Mouse (Mus musculus) CD8-positive naive resting alpha-beta T cell, adult 2 months (primary cell): ENCODE measurements around the gene Cd300lf.

ENCODE experiments used
- DNase-seq, 2 experiments: peaks; one replicate each; pipeline ENCODE4 v3.0.0; 2022; ENCODE audit warnings: low read depth in 2 of 2, low spot score in 2 of 2

Cd300lf gene

GRCm38 (mm10) chr11:115078680-115079079, 55.1 kb downstream of the Cd300lf start:
- no peak for DNase-seq

- no peak for DNase-seq
Measured at GRCm38 (mm10) chr11:115077436-115077835, 56.4 kb downstream of the Cd300lf start.

- DNase-seq, result no peak
Measured at GRCm38 (mm10) chr11:115075859-115076258, 57.9 kb downstream of the Cd300lf start.

GRCm38 (mm10) chr11:115075407-115075806, 58.4 kb downstream of the Cd300lf start:
- no peak for DNase-seq

GRCm38 (mm10) chr11:115073002-115073401, 60.8 kb downstream of the Cd300lf start:
- DNase-seq, result no peak

GRCm38 (mm10) chr11:115071631-115072294, 62.0 kb downstream of the Cd300lf start:
- DNase-seq, result no peak

GRCm38 (mm10) chr11:115071015-115071551, 62.7 kb downstream of the Cd300lf start:
- no peak for DNase-seq

- DNase-seq, result no peak
Measured at GRCm38 (mm10) chr11:115066768-115067167, 67.0 kb downstream of the Cd300lf start.
